Mouse (Mus musculus): ENCODE data around the gene BC049352. TPM values are rescaled to one million over a fixed set of nuclear protein-coding genes. Genes with fewer than 3 reads are reported as not detected.

Gene BC049352
- polyA plus RNA-seq, 1 experiment = not detected

DNA sequence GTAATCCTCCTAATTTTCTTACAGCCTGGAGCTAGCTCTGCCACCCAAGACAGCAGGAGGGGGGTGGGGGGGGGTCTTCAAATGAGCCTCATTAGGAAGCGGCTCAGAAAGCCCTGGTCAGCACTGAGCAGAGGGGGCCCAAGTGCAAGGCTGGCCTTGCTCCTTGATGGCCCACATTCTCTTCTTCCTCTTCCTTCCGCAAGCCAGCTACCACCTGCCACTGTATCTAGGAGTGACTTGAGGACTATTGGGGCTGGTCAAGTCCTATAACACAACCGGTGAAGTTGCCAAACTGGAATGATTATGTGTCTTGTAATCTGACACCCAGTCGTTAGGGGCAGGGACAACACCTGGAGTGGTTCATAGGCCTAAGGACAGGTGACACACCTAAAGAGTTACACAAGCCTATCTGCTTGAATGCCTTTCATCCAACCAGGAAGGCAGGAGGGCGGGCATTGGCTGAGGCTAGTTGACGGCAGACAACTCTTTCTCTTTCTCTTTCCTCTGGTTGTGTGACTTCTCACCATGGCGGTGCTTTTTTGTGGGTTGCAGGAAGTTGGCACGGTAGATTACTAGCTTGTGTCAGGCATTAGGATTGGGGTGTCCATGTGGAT, 22.1 kb downstream of the BC049352 start, which contains the start of gene Tmprss4:
TSS of gene Tmprss4 (minus strand) at position 296 of the 614 bp plus-strand sequence.
- no peak for TF ChIP-seq CTCF (IDR thresholded peaks at IDR 0.05; ENCODE audit: insufficient read depth, low read depth, low read length)
- TF ChIP-seq POLR2A (IDR thresholded peaks at IDR 0.05; ENCODE audit: insufficient read depth, low read depth, low read length) = no peak
- no peaks in the 10 kb centered on the region for H3K4me1 ChIP-seq (ENCODE audit: control insufficient read depth, insufficient read depth, low read length)
- H3K4me3 ChIP-seq (ENCODE audit: insufficient read depth, low read depth, low read length) = no peak within 1 kb of the TSS
- no peak within 1 kb of the TSS for H3K27ac ChIP-seq (ENCODE audit: insufficient read depth, low read depth, low read length)
- WGBS = 85% methylated on average over 8 of the region's 8 CpGs

DNA sequence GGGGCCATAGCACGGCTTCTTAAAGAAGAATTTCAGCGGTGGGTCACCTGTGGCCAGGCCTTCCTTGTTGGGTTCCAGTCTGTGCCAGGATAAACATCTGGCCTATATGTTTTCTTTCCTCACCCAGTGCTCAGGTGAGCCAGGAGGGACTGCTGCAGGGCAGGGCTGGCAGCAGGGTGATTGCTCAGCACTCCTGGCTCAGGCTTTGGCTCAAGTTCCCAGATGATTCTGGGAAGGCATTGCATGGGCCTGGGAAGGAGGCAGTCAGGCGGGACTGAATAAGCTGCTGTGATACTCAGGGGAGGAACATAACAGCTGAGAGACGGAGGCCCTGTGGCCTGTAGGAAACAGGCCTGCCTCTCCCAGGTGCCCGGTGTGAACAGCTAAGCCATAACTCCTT, 23.3 kb downstream of the BC049352 start:
- WGBS = 91% methylated on average over 5 of the region's 5 CpGs
- H3K4me1 ChIP-seq (ENCODE audit: control insufficient read depth, insufficient read depth, low read length) = no peaks in the 10 kb centered on the region
- H3K4me3 ChIP-seq (ENCODE audit: insufficient read depth, low read depth, low read length) = no peak overlapping the region
- no peak for TF ChIP-seq POLR2A (IDR thresholded peaks at IDR 0.05; ENCODE audit: insufficient read depth, low read depth, low read length)
- H3K27ac ChIP-seq (ENCODE audit: insufficient read depth, low read depth, low read length) = no peak overlapping the region

DNA sequence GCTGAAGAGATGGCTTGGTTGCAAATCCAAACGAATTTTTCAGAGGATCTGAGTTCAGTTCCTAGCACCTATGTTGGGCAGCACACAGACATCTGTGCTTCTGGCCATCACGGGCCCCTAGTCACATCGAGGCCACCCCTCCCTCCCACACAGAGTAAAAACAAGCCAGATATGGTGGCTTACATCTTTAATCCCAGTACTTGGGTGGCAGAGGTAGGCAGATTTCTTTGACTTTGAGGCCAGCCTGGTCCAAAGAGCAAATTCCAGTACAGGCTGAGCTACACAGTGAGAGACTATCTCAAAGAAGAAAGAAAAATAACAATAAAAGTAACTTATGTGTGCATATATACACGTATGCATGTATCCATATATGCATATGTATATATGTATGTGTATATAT, 24.3 kb downstream of the BC049352 start:
- Histone ChIP-seq H3K4me1 (ENCODE audit: control insufficient read depth, insufficient read depth, low read length) (no peaks in the 10 kb centered on the region), H3K4me3 (ENCODE audit: insufficient read depth, low read depth, low read length) (no peak overlapping the region), H3K27ac (ENCODE audit: insufficient read depth, low read depth, low read length) (no peak overlapping the region)
- TF ChIP-seq POLR2A (IDR thresholded peaks at IDR 0.05; ENCODE audit: insufficient read depth, low read depth, low read length) (no peak), CTCF (IDR thresholded peaks at IDR 0.05; ENCODE audit: insufficient read depth, low read depth, low read length) (no peak)
- 80% methylated on average over 4 of the region's 4 CpGs for WGBS

DNA sequence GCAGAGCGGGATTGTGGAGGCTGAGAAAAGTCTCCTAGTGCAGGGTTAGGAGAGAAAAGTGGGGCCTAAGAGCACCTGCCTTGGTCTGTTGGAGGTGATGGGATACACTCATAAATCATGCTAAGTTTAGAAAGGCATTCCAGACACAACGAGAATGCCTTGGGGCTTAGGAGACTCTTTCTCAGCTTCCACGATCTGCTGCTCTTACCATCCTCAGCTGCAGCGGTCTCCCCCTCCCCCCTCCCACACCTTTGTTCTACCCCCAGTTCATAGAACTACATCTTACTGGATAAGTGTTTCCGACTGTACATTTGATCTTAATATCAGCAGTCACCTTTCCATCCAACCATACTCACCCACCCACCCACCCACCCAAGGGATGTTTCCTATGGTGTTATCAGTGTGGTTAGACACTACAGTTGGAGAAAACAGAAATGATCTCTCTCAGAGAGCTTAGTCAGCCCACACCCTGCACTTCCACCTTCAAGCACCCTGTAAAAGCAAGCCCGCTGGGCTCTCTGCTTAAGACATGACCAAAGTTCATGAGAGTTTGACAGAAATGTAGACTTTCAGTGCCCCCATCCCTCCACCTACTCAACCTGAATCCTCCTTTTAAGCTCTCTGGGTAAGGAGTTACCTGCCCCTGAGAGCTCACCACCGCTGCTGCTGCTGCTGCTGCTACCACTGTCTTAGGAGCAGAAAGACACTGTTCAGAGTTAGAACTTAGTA, 25.4 kb downstream of the BC049352 start:
- Histone ChIP-seq H3K4me3 (ENCODE audit: insufficient read depth, low read depth, low read length) (no peak overlapping the region), H3K27ac (ENCODE audit: insufficient read depth, low read depth, low read length) (no peak overlapping the region), H3K4me1 (ENCODE audit: control insufficient read depth, insufficient read depth, low read length) (no peaks in the 10 kb centered on the region)
- TF ChIP-seq POLR2A (IDR thresholded peaks at IDR 0.05; ENCODE audit: insufficient read depth, low read depth, low read length) (no peak), CTCF (IDR thresholded peaks at IDR 0.05; ENCODE audit: insufficient read depth, low read depth, low read length) (no peak)
- WGBS = 80% methylated on average over 7 of the region's 7 CpGs

DNA sequence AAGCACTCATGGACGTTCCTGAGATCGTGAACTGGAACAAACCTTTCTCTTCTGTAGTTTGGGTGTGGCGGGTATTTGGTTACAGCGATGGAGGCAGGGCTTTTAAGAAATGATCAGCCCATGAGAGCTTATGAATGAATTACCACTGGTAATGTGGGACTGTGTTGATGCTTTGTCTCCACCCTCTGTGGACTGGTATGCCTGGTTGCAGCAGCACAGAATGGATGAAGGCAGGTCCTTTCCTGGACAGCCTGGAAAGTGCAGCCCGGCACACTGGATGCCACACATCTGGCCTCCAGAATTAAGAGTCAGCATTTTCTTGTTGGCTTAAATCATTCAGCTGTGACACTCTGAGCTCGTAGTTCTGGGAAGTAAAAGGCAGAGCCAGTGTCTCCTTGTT, 30.2 kb downstream of the BC049352 start:
- Histone ChIP-seq H3K4me3 (ENCODE audit: insufficient read depth, low read depth, low read length) (no peak overlapping the region), H3K27ac (ENCODE audit: insufficient read depth, low read depth, low read length) (no peak overlapping the region), H3K4me1 (ENCODE audit: control insufficient read depth, insufficient read depth, low read length) (no peaks in the 10 kb centered on the region)
- WGBS = 83% methylated on average over 6 of the region's 6 CpGs
- TF ChIP-seq CTCF (IDR thresholded peaks at IDR 0.05; ENCODE audit: insufficient read depth, low read depth, low read length) (no peak), POLR2A (IDR thresholded peaks at IDR 0.05; ENCODE audit: insufficient read depth, low read depth, low read length) (no peak)

DNA sequence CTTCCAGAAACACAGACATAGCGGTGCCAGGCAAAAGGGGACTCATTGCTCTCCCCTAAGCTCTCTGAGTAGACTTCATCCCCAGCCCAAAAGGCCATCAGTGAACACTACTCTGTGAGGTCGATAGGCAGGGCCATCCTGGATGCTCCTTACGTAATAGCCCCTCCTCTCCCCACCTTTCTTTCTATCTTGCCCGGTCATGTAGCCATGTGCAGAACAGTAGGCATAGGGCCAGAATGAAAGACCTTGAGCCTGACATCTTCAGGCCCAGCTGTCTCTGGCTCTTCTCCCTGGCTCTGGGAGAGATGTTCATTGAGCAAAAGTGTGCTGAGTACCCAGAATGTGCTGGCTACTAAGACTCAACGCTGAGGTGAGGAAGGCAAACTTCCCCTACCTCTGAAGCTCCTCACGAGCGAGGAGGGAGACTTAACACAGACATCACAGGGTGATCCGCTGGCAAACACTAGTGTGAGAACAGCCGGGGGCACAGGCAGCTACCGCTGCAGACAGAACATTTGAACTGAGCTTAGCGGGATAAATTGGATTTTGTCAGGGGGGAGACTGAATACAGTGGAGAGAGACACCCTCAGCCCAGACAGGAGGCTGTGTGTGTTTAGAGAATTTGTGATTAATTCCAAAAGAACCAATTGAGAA, 33.8 kb downstream of the BC049352 start:
- TF ChIP-seq POLR2A (IDR thresholded peaks at IDR 0.05; ENCODE audit: insufficient read depth, low read depth, low read length) (no peak), CTCF (IDR thresholded peaks at IDR 0.05; ENCODE audit: insufficient read depth, low read depth, low read length) (no peak)
- H3K4me3 ChIP-seq (ENCODE audit: insufficient read depth, low read depth, low read length) = no peak overlapping the region
- no peaks in the 10 kb centered on the region for H3K4me1 ChIP-seq (ENCODE audit: control insufficient read depth, insufficient read depth, low read length)
- no peak overlapping the region for H3K27ac ChIP-seq (ENCODE audit: insufficient read depth, low read depth, low read length)
- 71% methylated on average over 11 of the region's 11 CpGs for WGBS

DNA sequence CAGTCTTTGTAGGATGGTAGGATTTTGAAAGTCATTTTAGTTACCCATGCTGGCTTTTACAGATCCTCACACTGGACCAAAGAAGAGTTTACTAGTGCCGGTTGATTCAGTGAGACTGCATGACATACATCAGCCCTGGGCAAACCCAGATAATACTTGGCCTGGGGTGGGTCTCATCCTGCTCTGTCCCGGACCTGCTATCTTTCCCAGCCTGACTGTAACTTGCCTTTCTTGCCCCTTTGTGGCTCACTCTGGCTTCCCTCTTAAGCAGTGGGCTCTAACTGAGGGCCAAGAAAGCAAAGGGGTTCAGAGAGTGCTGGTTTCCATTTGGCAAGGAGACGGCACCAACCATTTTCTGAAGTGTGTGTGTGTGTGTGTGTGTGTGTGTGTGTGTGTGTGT, 37.8 kb downstream of the BC049352 start:
- H3K4me3 ChIP-seq (ENCODE audit: insufficient read depth, low read depth, low read length) = no peak overlapping the region

DNA sequence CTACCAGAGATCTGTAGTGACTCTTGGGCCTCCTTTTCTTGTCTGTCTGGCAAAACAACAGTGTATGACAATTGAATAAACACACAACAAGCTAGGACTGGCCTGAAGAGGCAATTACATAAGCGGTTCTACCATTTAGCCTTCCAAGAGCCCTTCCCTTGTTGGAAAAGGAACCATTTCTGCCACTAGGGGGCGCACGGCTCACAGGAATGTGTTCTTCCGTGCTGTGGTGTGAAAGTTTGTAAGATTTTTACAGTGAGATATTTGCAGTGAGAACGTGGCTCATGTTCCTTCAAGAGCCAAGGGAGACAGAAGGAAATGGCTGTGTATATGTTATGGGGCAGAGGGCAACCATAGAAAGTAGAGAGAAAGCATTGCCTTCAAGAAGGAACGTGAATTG, 39.8 kb downstream of the BC049352 start:
- no peak overlapping the region for H3K4me3 ChIP-seq (ENCODE audit: insufficient read depth, low read depth, low read length)
- WGBS = 17% methylated on average over 6 of the region's 6 CpGs
- TF ChIP-seq POLR2A (IDR thresholded peaks at IDR 0.05; ENCODE audit: insufficient read depth, low read depth, low read length) (no peak), CTCF (IDR thresholded peaks at IDR 0.05; ENCODE audit: insufficient read depth, low read depth, low read length) (no peak)
- no peak overlapping the region for H3K27ac ChIP-seq (ENCODE audit: insufficient read depth, low read depth, low read length)
- H3K4me1 ChIP-seq (ENCODE audit: control insufficient read depth, insufficient read depth, low read length) = no peaks in the 10 kb centered on the region

More for the DNA sequence above, 37.8 kb downstream of the BC049352 start:
- TF ChIP-seq CTCF (IDR thresholded peaks at IDR 0.05; ENCODE audit: insufficient read depth, low read depth, low read length) = no peak
- TF ChIP-seq POLR2A (IDR thresholded peaks at IDR 0.05; ENCODE audit: insufficient read depth, low read depth, low read length) = no peak
- 93% methylated on average over 3 of the region's 3 CpGs for WGBS
- H3K4me1 ChIP-seq (ENCODE audit: control insufficient read depth, insufficient read depth, low read length) = no peaks in the 10 kb centered on the region
- no peak overlapping the region for H3K27ac ChIP-seq (ENCODE audit: insufficient read depth, low read depth, low read length)

DNA sequence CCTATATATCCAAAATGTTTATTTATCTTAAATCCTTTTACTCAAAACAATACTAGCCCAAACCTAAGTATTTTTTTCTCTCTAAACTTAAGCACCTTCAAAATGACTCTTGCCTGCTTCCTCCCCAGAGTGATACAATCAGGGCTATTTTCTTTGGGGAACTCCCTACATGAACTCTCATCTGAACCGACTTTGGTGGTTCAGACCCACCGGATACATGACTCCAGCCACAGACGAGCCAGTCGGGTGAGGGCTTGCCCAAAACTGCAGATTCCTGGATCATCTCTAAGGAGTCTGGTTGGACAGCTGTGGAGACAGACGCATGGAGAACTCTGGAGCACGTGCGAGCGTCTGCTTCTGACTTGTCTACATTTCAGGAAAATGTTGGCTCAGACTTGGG, 47.6 kb downstream of the BC049352 start:
- WGBS = 89% methylated on average over 8 of the region's 8 CpGs

More for the DNA sequence above, 47.6 kb downstream of the BC049352 start:
- Histone ChIP-seq H3K27ac (ENCODE audit: insufficient read depth, low read depth, low read length) (no peak overlapping the region), H3K4me1 (ENCODE audit: control insufficient read depth, insufficient read depth, low read length) (no peaks in the 10 kb centered on the region), H3K4me3 (ENCODE audit: insufficient read depth, low read depth, low read length) (no peak overlapping the region)
- TF ChIP-seq POLR2A (IDR thresholded peaks at IDR 0.05; ENCODE audit: insufficient read depth, low read depth, low read length) = no peak
- no peak for TF ChIP-seq CTCF (IDR thresholded peaks at IDR 0.05; ENCODE audit: insufficient read depth, low read depth, low read length)

Measured in olfactory bulb, adult 2 months (tissue).